Mouse (Mus musculus): ENCODE results near the gene Casp8ap2.
A peak's percentile ranks its signal among the peaks of the same experiment; 100 is the strongest.

The Casp8ap2 gene

DNA sequence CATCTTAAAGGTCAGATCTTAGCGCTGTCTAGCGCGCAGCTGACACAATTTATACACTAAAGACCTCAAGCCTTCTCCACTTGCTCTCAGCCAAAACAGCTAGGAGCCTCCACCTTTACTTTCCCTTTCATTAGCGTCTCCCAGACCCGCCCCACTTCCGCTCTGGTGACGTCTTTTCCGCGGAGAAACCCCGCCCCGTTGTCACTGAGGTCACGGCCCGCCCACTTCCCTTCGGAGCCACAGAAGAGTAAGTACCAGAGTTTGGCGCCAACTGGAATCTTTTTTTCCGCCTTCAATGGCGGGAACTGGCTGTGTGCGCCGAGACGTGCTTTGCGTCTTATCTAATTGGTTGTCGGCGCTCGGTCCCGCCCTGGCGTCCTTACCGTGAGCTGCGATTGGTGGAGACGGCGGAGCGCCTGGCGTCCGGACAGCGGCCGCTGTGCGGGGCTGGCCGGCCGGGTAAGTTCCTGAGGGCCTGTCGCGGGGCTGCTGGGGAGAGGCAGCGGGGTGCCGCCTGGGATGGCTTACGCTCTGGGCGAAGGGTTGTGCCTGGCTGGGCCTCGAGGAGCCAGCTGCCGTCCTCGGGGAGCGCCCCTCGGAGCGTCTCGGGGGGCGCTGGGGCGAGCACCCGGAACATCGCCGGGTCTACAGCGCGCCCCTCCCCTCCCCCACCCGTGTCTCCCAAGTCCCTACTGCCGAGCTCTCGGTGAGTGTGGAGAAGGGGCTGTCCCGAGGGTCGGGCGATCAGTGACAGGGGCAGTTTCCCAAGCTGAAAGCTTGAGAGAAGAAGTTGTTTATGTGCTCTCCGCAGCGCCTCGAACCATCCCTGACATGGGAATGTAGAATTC is at the start of gene Casp8ap2:
Gene Casp8ap2, plus strand, starts transcription at position 418 of the 848 bp plus-strand sequence.
- DNase-seq (ENCODE audit: low spot score): peak; percentile 99

DNA sequence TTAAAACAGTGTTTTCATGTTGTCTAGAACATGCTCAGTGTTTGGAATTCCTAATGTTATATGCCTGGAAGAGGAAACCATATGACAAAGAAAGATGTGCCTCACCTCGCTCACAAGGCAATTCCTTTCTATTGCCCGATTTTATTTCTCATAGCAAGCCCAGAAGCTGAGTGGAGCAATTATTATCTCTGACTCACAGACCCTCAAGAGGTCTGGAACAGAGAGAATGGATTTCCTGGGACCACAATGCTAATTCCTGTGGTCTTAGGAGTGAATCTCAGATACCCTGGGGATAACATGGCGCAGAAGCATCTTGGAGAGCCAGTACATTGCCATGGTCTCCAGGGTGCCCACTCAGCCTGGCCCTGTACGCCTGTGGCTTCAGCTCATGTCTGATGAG is 46.2 kb upstream of the Casp8ap2 start:
- no peak for DNase-seq (ENCODE audit: low spot score)

DNA sequence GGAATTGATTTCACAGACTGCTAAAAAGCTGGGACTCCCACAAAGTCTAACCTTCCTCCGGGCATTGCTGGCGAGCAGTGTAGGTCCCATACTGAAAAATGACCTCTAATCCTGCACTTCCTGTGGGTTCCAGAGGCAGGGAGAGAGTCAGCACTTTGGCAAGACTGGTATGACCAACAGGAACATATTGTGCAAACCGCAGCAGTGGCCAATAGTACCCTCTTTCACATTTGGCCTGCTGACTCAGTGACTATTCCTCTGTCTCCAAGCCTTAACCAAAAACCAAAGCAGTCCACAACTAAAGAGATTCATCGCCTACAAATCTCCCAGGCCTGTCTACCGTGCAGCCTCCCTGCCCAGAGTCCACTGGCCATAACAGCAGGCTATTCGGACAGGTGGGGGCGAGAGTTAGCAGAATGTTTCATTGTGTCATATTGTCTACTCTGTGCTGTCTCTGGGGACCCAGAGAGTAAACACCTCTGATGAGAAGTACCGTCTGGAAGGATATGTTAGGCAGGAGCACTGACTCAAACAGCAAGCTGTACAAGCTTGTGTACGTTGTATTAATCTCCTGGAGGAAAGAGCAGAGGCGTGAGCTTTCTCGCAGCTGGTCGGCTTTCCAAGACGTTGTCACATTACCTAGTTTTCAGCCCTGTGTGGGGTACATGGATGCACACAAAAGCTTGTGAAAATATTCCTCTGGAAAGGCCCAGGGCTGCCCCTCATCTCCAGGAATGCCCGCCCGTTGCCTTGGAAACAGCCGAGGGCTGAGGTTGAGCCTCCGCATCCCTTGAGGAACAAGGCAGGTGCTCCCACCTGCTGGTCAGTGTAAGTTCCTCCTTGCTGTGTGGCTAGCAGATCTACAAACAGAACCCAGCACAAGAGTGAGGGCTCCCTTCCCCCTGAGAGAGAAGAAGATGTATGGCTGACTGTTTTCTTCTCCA is 45.0 kb upstream of the Casp8ap2 start:
- DNase-seq (ENCODE audit: low spot score): peak; percentile 8

DNA sequence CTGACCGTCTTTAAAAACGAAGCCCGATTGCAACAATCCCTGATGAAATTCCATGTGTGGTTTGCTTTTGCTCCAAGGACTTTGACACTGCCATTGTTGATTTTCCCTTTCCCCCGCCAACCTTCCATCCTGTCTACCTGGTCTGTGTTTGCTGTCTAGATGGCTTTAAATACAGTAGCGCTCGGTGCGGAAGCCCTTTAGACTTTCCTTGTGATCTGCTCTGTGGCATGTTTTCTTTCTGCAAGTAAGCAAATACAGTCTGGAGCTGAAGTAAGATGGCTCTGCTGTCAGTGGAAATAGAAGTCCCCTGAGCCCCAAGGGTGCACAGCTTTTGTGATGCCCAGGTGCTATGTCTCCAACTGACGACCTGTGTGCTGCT is 44.3 kb upstream of the Casp8ap2 start:
- peak; percentile 82 for DNase-seq (ENCODE audit: low spot score)

GRCm38 (mm10) chr4:32571441-32571840 is 43.8 kb upstream of the Casp8ap2 start:
- peak; percentile 30 for DNase-seq (ENCODE audit: low spot score)

- peak; percentile 69 for DNase-seq (ENCODE audit: low spot score)
These were observed 43.1 kb upstream of the Casp8ap2 start for GRCm38 (mm10) chr4:32572118-32572517.

GRCm38 (mm10) chr4:32573586-32573985 is 41.7 kb upstream of the Casp8ap2 start:
- DNase-seq (ENCODE audit: low spot score): no peak

DNA sequence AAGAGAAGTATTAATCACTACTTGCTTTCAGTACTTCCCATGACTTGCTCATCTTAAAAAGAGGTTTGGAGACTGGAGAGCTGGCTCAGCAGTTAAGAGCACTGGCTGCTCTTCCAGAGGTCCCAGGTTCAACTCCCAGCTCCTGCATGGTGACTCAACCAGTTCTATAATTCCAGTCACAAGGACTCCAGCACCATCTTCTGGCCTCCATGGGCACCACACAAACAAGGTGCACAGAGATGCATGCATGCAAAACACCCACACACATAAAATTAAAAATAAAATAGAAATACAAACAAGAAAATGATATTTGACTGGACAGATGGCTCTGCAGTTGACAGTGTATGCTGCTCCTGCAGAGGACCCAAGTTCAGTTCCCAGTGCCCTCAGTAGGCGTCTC is 40.6 kb upstream of the Casp8ap2 start:
- DNase-seq (ENCODE audit: low spot score): no peak

DNA sequence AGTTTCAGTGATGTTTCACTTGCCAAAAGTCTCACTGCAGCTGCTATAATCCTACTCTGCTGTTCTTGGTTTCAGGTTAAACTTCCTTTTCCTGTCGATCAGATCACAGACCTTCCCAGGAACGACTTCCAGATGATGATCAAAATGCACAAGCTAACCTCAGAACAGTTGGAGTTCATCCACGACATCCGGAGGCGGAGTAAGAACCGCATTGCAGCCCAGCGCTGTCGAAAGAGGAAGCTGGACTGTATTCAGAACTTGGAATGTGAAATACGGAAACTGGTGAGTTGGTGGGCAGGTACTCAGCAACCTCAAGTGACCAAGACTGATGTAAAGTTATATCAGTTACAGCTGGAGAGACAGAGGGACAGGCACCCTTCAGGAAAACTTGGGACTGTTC is 40.1 kb upstream of the Casp8ap2 start:
- DNase-seq (ENCODE audit: low spot score): no peak

DNA sequence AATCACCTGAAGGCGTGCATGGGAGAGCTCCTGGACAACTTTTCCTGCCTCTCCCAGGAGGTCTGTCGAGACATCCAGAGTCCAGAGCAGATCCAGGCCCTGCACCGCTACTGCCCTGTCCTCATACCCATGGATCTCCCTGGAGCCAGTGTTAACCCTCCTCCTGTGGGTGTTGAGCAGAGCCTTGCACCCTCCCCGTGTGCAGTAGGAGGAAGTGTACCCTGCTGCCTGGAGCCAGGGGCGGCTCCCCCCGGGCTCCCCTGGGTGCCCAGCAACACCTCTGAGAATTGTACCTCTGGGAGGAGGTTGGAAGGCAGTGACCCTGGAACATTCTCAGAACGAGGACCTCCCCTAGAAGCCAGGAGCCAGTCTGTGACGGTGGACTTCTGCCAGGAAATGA is 35.4 kb upstream of the Casp8ap2 start:
- no peak for DNase-seq (ENCODE audit: low spot score)

GRCm38 (mm10) chr4:32584181-32584580 is 31.1 kb upstream of the Casp8ap2 start:
- DNase-seq (ENCODE audit: low spot score): no peak

DNA sequence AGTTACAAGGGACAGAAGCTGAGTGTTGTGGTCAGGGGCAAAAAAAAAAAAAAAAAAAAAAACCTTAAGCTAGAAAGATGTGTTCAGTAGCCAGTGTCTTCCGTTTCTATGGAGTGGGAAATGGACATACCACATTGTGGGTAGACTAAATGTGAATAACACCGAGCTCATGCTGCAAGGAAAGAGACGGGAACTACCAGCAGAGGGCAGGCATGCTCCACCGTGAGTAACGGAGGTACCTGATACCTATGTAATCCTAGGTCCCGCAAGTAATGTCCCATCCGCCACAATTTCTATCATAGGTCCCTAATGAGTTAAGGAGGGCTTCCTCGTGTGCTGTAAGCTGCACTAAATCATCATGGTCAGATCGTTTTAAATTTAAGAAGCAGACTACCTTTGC is 28.7 kb upstream of the Casp8ap2 start:
- DNase-seq (ENCODE audit: low spot score): peak; percentile 34

- DNase-seq (ENCODE audit: low spot score): no peak
These were observed 27.7 kb upstream of the Casp8ap2 start for GRCm38 (mm10) chr4:32587543-32587942.

DNA sequence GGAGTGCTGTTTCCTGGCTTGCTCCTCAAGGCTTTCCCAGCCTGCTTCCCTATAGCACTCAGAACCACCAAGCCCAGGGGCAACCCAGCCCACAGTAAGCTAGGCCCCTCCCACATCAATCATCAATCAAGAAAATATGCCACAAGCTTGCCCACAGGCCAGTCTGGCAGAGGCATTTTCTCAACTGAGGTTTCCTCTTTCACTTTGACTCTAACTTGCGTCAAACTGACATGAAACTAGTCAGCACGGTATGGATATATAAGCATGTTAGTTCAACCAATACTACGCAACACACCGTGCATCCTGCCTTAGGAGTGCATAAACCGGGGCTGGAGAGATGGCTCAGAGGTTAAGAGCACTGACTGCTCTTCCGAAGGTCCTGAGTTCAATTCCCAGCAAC is 27.0 kb upstream of the Casp8ap2 start:
- no peak for DNase-seq (ENCODE audit: low spot score)

DNA sequence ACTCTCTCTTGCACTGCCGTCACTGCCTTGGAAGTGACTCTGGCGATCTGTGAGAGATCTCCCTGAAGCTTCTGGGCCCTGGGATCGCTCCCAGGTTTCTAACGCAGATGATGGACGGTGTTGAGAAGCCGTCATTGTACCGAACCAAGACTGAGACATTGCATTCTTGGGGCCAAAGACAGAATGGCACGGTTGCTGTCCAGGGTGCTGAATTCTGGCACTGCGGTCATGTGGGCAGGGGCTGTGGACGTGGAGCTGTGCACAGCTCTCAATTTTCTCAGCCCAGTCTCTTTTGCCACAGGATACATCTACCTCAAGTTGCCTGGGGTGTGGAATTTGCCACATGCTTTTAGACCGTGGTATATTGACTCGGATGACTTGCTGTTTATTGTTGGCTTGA is 14.1 kb upstream of the Casp8ap2 start:
- DNase-seq (ENCODE audit: low spot score): peak; percentile 45

- no peak for DNase-seq (ENCODE audit: low spot score)
These were observed 12.6 kb upstream of the Casp8ap2 start, which contains the start of gene Gja10 for GRCm38 (mm10) chr4:32602660-32603059. TSS of gene Gja10 (minus strand) at chr4:32602760.

- no peak for DNase-seq (ENCODE audit: low spot score)
These were observed 6.4 kb downstream of the Casp8ap2 start for GRCm38 (mm10) chr4:32621637-32622036.

DNA sequence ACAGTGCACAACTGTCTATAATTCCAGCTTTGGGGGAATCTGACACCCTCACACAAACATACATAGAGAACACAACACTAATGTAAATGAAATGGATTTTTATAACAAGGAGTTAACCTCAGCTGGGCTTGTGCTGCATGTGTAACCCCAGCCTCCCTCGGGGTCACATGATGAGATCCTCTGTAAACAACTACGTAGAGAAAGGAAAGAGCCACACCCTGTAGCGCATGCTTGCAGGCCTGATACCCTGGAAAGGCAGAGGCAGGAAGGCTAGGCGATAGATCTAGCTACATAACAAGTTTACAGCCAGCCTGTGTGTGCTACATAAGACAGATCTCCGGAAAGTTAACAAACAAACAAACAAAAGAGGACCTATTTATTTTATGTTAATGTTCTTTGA is 36.4 kb downstream of the Casp8ap2 start:
- no peak for DNase-seq (ENCODE audit: low spot score)

- no peak for DNase-seq (ENCODE audit: low spot score)
These were observed 41.1 kb downstream of the Casp8ap2 start for GRCm38 (mm10) chr4:32656146-32656904.

DNA sequence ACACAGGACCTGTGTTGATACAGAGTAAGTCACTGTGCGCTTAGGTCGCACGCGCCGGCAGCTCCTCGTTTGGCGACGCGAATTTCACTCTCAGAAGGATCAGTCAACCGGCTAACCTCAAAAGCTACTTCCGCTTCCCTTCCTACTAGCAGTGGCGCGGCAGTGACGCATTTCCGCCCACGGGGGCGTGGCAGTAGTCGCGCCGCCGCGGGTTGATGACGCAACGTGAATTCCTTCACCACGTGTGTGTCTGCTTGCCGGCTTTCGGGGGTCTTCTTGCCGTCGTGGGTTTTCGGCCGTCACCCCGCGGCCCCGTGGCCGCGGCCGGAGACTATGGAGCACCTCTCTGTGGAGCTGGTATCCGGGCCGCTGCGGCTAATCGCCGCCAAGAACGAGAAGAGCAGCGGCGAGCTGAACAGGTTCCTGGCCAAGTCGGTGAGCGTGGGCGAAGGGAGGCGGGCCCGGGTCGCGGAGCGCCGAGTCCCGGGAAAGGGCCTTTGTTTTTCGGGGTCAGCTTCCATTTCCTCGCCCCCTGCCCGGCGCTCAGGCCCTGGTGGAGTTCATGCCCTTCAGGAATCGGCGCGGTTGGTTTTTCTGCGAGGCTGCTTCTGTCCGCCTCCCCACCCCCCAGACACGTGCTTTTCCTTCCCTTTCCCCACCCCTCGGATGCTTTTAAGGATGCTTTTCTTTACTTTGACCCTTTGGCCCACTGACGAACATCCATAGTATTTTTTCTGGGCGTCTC is 41.8 kb downstream of the Casp8ap2 start, which contains the start of gene Mdn1:
Gene Mdn1, plus strand, starts transcription at position 202 of the 745 bp plus-strand sequence.
- DNase-seq (ENCODE audit: low spot score): peak; percentile 90

DNA sequence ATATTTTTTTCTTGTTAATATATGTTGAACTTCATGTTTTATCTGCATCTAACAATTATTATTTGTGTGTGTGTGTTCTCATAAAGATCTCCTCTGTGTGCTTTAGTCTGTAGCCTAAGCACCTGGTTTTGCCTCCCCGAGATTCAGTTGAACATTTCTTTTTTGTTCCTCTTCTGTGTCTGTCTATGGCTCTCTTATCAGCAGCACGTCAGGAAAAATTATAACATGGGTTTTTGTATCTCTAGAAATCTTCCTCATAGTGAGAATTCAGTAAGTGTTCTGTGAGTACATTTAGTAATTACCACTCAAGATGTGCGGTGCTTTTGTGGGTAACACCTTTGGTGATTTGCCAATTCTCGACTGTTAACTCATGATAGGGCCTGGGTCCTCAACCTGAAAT is 50.6 kb downstream of the Casp8ap2 start:
- no peak for DNase-seq (ENCODE audit: low spot score)
